Mouse (Mus musculus): ENCODE data around the gene Mllt1. TPM values are rescaled to one million over a fixed set of nuclear protein-coding genes. Genes with fewer than 3 reads are reported as not detected.
A peak's percentile ranks its signal among the peaks of the same experiment; 100 is the strongest.

The Mllt1 gene
- total and polyA plus RNA-seq, 2 experiments from 2014 or later, result 52.0 to 131 TPM

GRCm38 (mm10) chr17:56866071-56866470 is 69.1 kb downstream of the Mllt1 start:
- WGBS, result 74% methylated on average over 7 of the region's 7 CpGs
- no peak for DNase-seq (ENCODE audit: low spot score)
- no peak overlapping the region for H3K9ac ChIP-seq (replicated peaks; ENCODE audit: low read length)
- no peaks in the 10 kb centered on the region for H3K4me1 ChIP-seq (ENCODE audit: insufficient read depth, low read length)
- no peak overlapping the region for H3K4me3 ChIP-seq (ENCODE audit: low read length)
- H3K27me3 ChIP-seq (ENCODE audit: insufficient read depth, low read length), result no peaks in the 10 kb centered on the region
- no peak overlapping the region for H3K4me2 ChIP-seq (ENCODE audit: low read depth, low read length)
- H3K36me3 ChIP-seq (ENCODE audit: insufficient read depth, low read length), result no peaks in the 10 kb centered on the region
- no peak overlapping the region for H3K27ac ChIP-seq
- ATAC-seq, result no peak
- H3K9me3 ChIP-seq (ENCODE audit: low read length), result no peaks in the 10 kb centered on the region
- TF ChIP-seq CTCF (IDR thresholded peaks at IDR 0.05; ENCODE audit: low read depth), result no peak

GRCm38 (mm10) chr17:56861197-56861596 is 74.0 kb downstream of the Mllt1 start:
- DNase-seq (ENCODE audit: low spot score) (no peak), ATAC-seq (no peak)
- no peak overlapping the region for H3K4me2 ChIP-seq (ENCODE audit: low read depth, low read length)
- TF ChIP-seq CTCF (IDR thresholded peaks at IDR 0.05; ENCODE audit: low read depth), result no peak
- no peak overlapping the region for H3K9ac ChIP-seq (replicated peaks; ENCODE audit: low read length)
- no peaks in the 10 kb centered on the region for H3K36me3 ChIP-seq (ENCODE audit: insufficient read depth, low read length)
- H3K9me3 ChIP-seq (ENCODE audit: low read length), result no peaks in the 10 kb centered on the region
- no peaks in the 10 kb centered on the region for H3K27me3 ChIP-seq (ENCODE audit: insufficient read depth, low read length)
- H3K4me3 ChIP-seq (ENCODE audit: low read length), result no peak overlapping the region
- WGBS, result 63% methylated on average over 3 of the region's 3 CpGs
- H3K27ac ChIP-seq, result no peak overlapping the region
- no peaks in the 10 kb centered on the region for H3K4me1 ChIP-seq (ENCODE audit: insufficient read depth, low read length)

DNA sequence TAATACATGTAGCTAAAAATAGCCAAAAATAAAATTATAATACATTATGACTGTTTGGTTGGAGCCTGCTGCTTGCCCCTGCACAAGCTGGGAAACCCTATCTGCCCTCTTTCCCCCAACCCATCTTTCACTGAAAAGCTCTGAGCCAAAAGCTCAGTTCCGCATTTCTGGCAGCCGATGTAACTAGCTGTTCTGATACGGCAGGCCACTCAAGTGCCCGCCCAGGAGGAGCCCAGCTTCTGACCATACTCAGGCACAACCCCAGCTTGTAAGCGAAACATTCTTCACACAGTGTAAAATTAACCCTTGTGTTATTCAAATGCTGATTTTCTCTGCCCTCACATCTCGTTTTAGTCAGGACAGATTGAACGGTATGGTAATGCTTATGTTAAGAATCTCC is 76.3 kb downstream of the Mllt1 start:
- H3K9ac ChIP-seq (replicated peaks; ENCODE audit: low read length), result no peak overlapping the region
- ATAC-seq, result no peak

DNA sequence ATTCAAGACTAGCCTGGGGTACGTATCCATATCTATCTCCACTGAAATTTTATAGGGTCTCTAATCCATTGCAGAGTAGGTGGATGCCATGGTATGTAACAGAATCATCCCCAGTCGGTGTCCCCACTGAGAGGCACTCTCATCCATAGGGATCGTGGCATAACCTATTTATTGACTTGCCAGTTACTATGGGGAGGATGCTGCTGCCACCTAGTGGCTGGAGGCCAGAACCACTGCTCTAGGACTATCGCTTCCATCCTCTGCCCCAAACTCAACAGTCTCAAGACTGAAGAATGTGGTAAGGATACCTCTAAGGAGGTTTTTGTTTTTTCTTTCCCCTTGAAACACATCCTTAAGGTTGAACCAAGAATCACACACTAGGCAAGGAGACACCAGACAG is 77.0 kb downstream of the Mllt1 start:
- H3K4me1 ChIP-seq (ENCODE audit: insufficient read depth, low read length), result no peaks in the 10 kb centered on the region
- WGBS, result 43% methylated on average over 4 of the region's 4 CpGs
- H3K36me3 ChIP-seq (ENCODE audit: insufficient read depth, low read length), result no peaks in the 10 kb centered on the region
- H3K4me2 ChIP-seq (ENCODE audit: low read depth, low read length), result no peak overlapping the region
- no peak overlapping the region for H3K27ac ChIP-seq
- H3K9me3 ChIP-seq (ENCODE audit: low read length), result no peaks in the 10 kb centered on the region
- DNase-seq (ENCODE audit: low spot score) (peak; percentile 73), ATAC-seq (no peak)
- peak; percentile 81 for TF ChIP-seq CTCF (IDR thresholded peaks at IDR 0.05; ENCODE audit: low read depth)
- no peak overlapping the region for H3K4me3 ChIP-seq (ENCODE audit: low read length)
- H3K27me3 ChIP-seq (ENCODE audit: insufficient read depth, low read length), result no peaks in the 10 kb centered on the region
- H3K9ac ChIP-seq (replicated peaks; ENCODE audit: low read length), result no peak overlapping the region

More for the DNA sequence above, 76.3 kb downstream of the Mllt1 start:
- Histone ChIP-seq H3K4me2 (ENCODE audit: low read depth, low read length) (no peak overlapping the region), H3K4me1 (ENCODE audit: insufficient read depth, low read length) (no peaks in the 10 kb centered on the region), H3K27ac (no peak overlapping the region), H3K9me3 (ENCODE audit: low read length) (no peaks in the 10 kb centered on the region), H3K27me3 (ENCODE audit: insufficient read depth, low read length) (no peaks in the 10 kb centered on the region), H3K36me3 (ENCODE audit: insufficient read depth, low read length) (no peaks in the 10 kb centered on the region), H3K4me3 (ENCODE audit: low read length) (no peak overlapping the region)
- 33% methylated on average over 7 of the region's 7 CpGs for whole genome bisulfite sequencing
- no peak for DNase-seq (ENCODE audit: low spot score)
- no peak for TF ChIP-seq CTCF (IDR thresholded peaks at IDR 0.05; ENCODE audit: low read depth)

GRCm38 (mm10) chr17:56855421-56855820 is 79.8 kb downstream of the Mllt1 start:
- no peak overlapping the region for H3K9ac ChIP-seq (replicated peaks; ENCODE audit: low read length)
- TF ChIP-seq CTCF (IDR thresholded peaks at IDR 0.05; ENCODE audit: low read depth), result no peak
- no peaks in the 10 kb centered on the region for H3K9me3 ChIP-seq (ENCODE audit: low read length)
- H3K27me3 ChIP-seq (ENCODE audit: insufficient read depth, low read length), result no peaks in the 10 kb centered on the region
- H3K4me3 ChIP-seq (ENCODE audit: low read length), result no peak overlapping the region
- no peaks in the 10 kb centered on the region for H3K4me1 ChIP-seq (ENCODE audit: insufficient read depth, low read length)
- WGBS, result 87% methylated on average over 3 of the region's 3 CpGs
- H3K27ac ChIP-seq, result no peak overlapping the region
- H3K4me2 ChIP-seq (ENCODE audit: low read depth, low read length), result no peak overlapping the region
- H3K36me3 ChIP-seq (ENCODE audit: insufficient read depth, low read length), result no peaks in the 10 kb centered on the region
- DNase-seq (ENCODE audit: low spot score), result no peak
- ATAC-seq, result no peak

GRCm38 (mm10) chr17:56851167-56851566 is 84.0 kb downstream of the Mllt1 start:
- TF ChIP-seq CTCF (IDR thresholded peaks at IDR 0.05; ENCODE audit: low read depth), result no peak
- H3K36me3 ChIP-seq (ENCODE audit: insufficient read depth, low read length), result no peaks in the 10 kb centered on the region
- H3K9ac ChIP-seq (replicated peaks; ENCODE audit: low read length), result no peak overlapping the region
- WGBS, result 81% methylated on average over 3 of the region's 3 CpGs
- no peak overlapping the region for H3K4me3 ChIP-seq (ENCODE audit: low read length)
- DNase-seq (ENCODE audit: low spot score) (no peak), ATAC-seq (no peak)
- H3K4me1 ChIP-seq (ENCODE audit: insufficient read depth, low read length), result no peaks in the 10 kb centered on the region
- H3K27ac ChIP-seq, result no peak overlapping the region
- no peak overlapping the region for H3K4me2 ChIP-seq (ENCODE audit: low read depth, low read length)
- H3K27me3 ChIP-seq (ENCODE audit: insufficient read depth, low read length), result no peaks in the 10 kb centered on the region
- no peaks in the 10 kb centered on the region for H3K9me3 ChIP-seq (ENCODE audit: low read length)

DNA sequence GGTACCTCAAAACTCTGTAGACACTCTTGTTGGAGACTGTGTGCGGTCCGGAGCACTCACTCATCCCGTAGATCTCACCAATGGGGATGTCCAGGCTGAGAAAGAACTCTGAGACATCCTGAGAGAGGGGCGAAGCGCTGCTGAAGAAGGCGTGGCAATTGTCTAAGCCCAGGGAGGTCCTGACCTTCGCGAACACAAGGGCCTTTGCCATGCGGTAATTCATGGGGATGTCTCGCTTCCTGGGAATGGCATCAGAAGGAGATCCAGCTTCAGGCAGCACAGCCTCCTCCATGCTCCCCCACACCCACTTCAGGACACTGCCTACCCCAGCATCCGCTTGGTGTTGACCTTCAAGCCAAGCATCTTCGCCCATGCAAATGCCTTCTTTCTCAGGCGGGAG is 85.5 kb downstream of the Mllt1 start:
- 83% methylated on average over 13 of the region's 13 CpGs for WGBS
- H3K4me3 ChIP-seq (ENCODE audit: low read length), result no peak overlapping the region
- ATAC-seq, result no peak

More for the DNA sequence above, 85.5 kb downstream of the Mllt1 start:
- no peaks in the 10 kb centered on the region for H3K27me3 ChIP-seq (ENCODE audit: insufficient read depth, low read length)
- DNase-seq (ENCODE audit: low spot score), result no peak
- H3K4me2 ChIP-seq (ENCODE audit: low read depth, low read length), result no peak overlapping the region
- no peaks in the 10 kb centered on the region for H3K4me1 ChIP-seq (ENCODE audit: insufficient read depth, low read length)
- no peak overlapping the region for H3K27ac ChIP-seq
- no peak overlapping the region for H3K9ac ChIP-seq (replicated peaks; ENCODE audit: low read length)
- TF ChIP-seq CTCF (IDR thresholded peaks at IDR 0.05; ENCODE audit: low read depth), result no peak
- H3K9me3 ChIP-seq (ENCODE audit: low read length), result no peaks in the 10 kb centered on the region
- H3K36me3 ChIP-seq (ENCODE audit: insufficient read depth, low read length), result no peaks in the 10 kb centered on the region

Measured in hindbrain, postnatal 0 days (tissue).